Mouse (Mus musculus) gastrocnemius, adult 18-20 months (tissue): ENCODE measurements around the gene Lpp. TPM values are rescaled to one million over a fixed set of nuclear protein-coding genes. Genes with fewer than 3 reads are reported as not detected.

Experiments used
- DNase-seq: peaks from one replicate; pipeline ENCODE4 v3.0.0; 2021; ENCODE audit warnings: low spot score
- total RNA-seq, 2 experiments: library from RNA; stranded (reverse); gene quantifications; 2 replicates each; pipeline ENCODE4 v1.2.3; 2021

Lpp gene
- total RNA-seq, 2 experiments from 2014 or later, result 13.4 to 17.4 TPM

DNA sequence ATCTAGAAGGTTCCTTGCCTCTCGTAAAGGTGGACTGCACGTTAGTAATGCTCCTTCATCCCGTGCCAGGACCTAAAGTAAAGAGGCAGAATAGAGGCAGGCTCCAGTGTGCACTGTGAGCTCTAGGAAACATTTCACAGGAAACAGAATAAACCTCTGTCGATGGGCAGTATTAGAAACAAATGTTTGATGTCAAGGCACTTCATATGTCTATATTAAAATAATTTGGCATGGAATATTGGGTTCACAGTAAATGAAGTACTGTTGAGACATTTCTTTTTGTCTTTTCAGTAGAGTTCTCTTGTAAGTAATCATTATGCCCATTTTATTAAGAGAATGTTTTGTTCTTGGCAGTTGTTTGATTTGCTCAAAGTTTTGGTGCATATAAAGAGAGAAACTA lies 398.7 kb downstream of the Lpp start:
- no peak for DNase-seq

DNA sequence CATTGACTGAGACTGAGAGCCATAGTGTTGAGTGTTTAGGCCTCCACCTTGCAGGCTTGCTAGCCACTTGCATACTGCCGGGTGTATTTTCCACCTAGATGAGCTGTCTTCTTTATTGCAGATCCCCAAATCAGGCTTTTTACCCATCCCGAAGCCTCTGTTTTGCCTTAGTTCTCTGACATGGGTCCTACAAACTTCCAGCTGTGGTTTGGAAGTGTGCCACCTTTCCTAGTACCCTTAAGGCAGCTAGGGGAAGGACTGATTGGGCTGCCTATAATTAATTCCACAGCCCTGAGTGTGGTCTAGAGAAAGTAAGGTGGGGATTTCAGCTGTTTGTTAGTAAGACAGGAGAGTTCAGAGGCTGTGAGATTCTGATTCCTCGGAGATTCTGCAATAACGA lies 399.5 kb downstream of the Lpp start:
- no peak for DNase-seq

DNA sequence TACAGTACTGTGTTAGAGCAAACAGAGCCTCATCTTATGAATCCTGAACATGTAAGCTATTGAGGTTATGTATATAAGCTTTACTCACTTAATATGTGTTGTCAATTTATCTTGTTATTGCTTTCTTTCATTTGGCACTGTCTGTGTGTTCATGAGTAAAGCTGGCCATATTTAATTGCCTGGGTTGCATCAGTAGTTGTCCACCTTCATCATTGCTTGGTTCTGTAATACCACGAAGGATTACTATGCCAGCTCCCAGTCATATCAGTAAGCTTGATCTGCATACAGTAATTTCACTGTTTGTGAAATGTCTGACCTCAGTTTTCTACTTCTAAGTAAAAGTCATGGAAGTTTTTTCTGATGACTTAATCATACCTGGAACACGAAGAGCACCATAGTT lies 401.4 kb downstream of the Lpp start:
- no peak for DNase-seq

DNA sequence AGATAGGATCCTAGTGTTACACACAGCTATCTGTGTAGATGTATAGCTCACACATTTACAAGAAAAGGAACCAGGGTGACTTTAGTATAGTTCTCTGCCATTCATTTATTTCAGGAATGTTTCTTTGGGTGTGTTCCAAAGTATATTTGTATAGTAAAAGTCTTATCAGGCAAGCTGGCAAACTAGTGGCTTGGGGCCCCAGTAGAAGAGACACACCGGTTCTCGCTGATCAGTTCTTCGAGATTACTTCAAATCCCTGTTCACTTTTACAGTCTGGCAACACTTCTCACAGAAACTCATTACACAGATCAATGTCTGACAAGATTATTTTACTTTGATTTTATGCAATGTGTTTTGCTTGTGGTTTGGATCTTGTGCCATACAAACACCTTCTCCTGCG lies 408.0 kb downstream of the Lpp start:
- DNase-seq, result no peak

DNA sequence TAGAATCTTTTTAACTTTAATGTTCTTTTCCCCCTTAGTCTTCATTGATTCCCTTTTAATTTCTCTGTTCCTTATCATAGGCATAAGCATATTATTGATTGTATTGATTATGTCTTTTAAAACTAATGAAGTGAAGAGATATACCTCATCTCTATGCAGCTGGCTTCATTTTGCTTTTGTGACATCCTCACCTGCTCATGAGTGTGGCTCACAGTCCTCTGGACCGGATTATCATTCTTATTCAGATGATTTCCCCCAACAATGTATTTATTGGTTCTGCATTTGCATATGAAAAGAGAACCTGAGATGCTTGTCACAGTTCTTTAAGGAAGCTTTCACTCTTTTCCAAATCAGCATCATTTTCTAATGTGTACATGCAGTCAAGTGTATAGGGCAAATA lies 408.5 kb downstream of the Lpp start:
- no peak for DNase-seq

- no peak for DNase-seq
Measured at GRCm38 (mm10) chr16:24806093-24806492, 412.8 kb downstream of the Lpp start.

DNA sequence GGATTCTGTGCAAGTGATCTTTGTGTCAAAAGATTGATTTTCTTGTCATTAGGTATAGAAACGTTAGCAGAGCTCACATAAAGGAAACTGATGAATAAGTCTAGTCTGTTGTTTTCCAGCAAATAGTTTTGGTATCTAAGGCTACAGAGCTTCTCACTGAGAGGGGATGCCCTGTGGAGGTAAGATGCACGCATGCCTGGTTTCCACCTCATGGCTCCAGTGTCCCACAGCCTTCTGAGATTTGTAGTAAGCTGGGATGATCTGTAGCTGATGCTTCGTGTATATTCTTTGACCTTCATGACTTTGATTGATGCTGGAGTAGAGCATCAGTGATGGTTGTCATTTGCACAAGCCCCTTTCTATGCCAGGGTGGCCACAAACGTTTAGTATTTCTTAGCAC lies 414.3 kb downstream of the Lpp start:
- no peak for DNase-seq

GRCm38 (mm10) chr16:24809811-24810210 lies 416.5 kb downstream of the Lpp start:
- DNase-seq, result no peak

GRCm38 (mm10) chr16:24816621-24817020 lies 423.3 kb downstream of the Lpp start:
- no peak for DNase-seq

GRCm38 (mm10) chr16:24817381-24817780 lies 424.1 kb downstream of the Lpp start:
- DNase-seq, result no peak

- no peak for DNase-seq
Measured at GRCm38 (mm10) chr16:24819127-24819526, 425.8 kb downstream of the Lpp start.

DNA sequence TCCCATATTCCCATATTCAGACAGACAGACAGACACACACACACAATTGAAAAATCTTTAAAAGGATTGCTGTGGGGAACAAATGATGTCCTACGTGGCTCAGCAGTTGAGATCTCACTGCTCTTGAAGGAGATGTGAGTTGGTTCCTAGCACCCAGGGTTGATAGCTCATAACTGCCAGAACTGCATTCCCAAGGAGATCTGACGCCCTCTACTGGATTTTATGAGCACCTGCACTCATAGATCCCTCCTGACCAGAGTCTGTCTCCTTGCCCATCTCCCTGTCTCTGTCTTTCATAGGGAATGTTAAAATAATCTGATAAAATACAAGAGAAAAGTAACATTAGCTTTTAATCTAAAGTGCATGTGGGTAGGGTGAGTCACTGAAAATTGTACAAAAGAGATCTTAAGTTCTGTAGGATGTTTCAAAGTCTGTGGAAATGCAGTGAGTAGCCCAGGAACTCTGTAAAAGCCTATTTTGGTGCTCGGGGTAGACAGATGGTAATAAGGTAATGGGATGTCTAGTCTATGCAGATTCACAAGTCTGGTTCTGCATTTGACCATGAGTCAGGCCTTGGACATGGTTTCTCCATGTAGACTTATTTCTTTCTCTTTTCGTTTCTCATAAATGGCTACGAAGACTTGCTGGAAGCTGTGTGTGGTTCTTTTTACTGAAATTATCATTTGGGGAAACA lies 429.0 kb downstream of the Lpp start:
- no peak for DNase-seq

DNA sequence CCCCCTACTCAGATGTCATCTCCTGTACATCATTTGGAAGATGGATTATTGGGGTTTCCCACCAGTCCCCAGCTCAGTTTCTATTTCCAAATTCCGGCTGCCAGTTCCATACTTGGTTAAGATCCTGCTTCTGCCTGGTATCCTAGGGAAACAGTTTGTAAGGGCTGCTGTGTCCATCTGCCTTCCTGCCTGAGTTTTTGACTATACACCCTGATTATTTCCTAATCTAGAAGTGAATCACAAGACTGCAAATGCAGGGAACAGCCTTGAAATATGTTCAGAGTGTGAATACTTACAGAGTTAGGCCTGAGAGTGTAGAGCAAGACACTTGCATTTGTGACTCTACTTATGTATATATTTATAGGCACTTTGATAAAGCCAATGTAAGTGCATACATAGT lies 429.6 kb downstream of the Lpp start:
- no peak for DNase-seq

GRCm38 (mm10) chr16:24826390-24826789 lies 433.1 kb downstream of the Lpp start:
- DNase-seq, result no peak

DNA sequence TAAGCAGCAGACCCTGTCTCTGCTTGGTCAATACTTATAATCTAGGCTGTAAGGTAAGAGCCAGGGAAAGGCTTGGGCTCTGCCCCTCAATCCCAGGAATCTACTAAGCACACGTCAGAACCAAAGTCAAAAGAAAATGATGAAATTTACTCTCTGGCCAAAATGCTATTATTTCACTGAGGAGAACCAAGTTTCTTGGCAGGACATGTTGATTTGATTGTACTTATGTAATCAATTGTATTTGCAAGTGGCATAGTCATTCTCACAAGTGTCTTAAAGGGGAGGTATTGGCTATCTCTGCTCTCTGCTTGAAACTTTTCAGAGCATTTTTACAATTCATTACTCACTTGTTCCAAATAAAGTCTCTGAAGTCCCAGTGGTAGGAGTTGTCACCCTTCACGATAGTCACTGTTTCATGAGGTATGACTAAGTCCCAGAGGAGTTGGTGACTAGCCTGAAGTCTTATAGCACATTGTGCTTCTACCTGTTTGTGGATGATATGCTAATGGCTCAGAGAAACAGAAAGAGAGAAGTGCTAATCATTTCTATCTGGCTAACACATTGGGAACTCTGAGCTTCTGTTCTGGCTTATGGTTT lies 435.0 kb downstream of the Lpp start:
- DNase-seq, result no peak

- no peak for DNase-seq
Measured at GRCm38 (mm10) chr16:24829860-24830259, 436.6 kb downstream of the Lpp start.

DNA sequence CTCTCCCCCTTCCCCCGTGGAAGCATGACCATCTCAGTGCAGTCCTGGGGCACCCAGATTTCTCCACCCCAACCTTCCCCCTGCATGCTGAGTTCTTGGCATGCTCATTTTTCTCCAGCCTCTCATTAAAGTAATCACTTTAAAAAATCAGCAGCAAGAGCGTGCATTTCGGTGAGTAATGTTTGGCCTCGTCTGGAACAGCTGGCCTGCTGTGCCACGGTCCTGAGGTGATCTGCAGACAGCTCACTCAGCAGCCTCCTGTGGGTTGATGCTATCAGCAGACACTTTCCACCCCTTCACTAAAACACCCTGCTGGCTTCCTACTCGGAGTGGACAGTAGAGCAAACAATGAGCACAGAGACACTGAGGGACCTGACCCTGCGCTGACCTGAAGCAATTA lies 437.6 kb downstream of the Lpp start:
- no peak for DNase-seq

- no peak for DNase-seq
Measured at GRCm38 (mm10) chr16:24833221-24833620, 439.9 kb downstream of the Lpp start.

- no peak for DNase-seq
Measured at GRCm38 (mm10) chr16:24834536-24834935, 441.2 kb downstream of the Lpp start.

GRCm38 (mm10) chr16:24836550-24836949 lies 443.2 kb downstream of the Lpp start:
- no peak for DNase-seq

- no peak for DNase-seq
Measured at GRCm38 (mm10) chr16:24839018-24839417, 445.7 kb downstream of the Lpp start.

DNA sequence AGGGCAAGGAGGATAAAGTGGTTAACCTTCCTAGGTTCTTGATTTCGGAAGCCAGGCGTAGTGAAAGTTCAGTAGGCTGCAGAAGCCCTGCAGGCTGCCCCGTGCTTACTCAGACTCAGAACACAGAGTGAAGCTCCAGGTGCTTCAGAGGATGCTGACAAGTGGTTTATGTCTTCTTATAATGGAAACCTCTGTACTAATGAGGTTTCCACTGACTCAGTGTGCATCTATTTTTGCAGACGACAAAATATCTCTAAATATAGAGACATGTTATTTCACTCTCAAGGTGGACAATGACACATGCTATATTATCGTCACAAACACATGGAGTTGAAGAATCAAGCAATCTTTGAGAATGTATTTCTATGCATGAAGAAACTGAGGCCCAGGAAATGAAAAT lies 446.8 kb downstream of the Lpp start:
- no peak for DNase-seq

DNA sequence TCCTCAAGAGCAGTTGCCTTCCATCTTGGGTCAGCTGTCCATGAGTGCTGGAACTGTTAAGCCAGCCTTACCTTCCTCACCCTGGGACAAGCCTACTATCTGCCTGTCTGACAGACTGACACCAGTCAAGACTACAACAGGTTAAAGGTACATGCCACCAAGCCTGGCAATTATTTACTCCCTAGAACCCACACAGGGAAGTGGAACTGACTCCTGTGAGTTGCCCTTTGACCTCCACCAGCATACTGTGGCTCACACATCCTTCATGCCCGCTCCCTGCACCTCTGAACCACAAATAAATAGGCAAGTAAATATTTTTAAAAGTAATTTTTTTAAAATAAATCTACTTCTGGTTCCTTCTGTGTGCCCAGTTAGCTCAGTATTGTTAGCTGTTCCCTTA lies 452.8 kb downstream of the Lpp start:
- DNase-seq, result no peak
